Mouse (Mus musculus) midbrain, embryonic 15.5 days (tissue): Measurements from ENCODE around the gene Tfeb. TPM values are rescaled to one million over a fixed set of nuclear protein-coding genes. Genes with fewer than 3 reads are reported as not detected.

Source experiments
- ATAC-seq: fragments of 200-750 bp; cut with Nextera tagmentation; replicated peaks from 2 replicates; pipeline ENCODE4 v1.8.0; 2017; ENCODE audit warnings: moderate TSS enrichment
- H3K27ac ChIP-seq: fragments of 300-500 bp; sonication (generic); 2 replicates; pipeline ENCODE4 v1.5.1; 2015; ENCODE audit warnings: mild to moderate bottlenecking, inconsistent platforms
- H3K27me3 ChIP-seq: fragments of 300-500 bp; sonication (generic); replicated peaks from 2 replicates; pipeline ENCODE4 v1.6.1; 2015; ENCODE audit warnings: inconsistent platforms
- H3K36me3 ChIP-seq: fragments of 300-500 bp; sonication (generic); replicated peaks from 2 replicates; pipeline ENCODE4 v1.6.1; 2015; ENCODE audit warnings: inconsistent platforms
- H3K4me1 ChIP-seq: fragments of 300-500 bp; sonication (generic); 2 replicates; pipeline ENCODE4 v1.6.1; 2015; ENCODE audit warnings: inconsistent platforms
- H3K4me2 ChIP-seq: fragments of 300-500 bp; sonication (generic); 2 replicates; pipeline ENCODE4 v1.6.1; 2015; ENCODE audit warnings: inconsistent platforms, mild to moderate bottlenecking, moderate library complexity
- H3K4me3 ChIP-seq: fragments of 300-500 bp; sonication (generic); 2 replicates; pipeline ENCODE4 v1.5.1; 2015; ENCODE audit warnings: mild to moderate bottlenecking, inconsistent platforms
- H3K9ac ChIP-seq: fragments of 300-500 bp; sonication (generic); 2 replicates; pipeline ENCODE4 v1.6.1; 2015; ENCODE audit warnings: mild to moderate bottlenecking, inconsistent platforms
- H3K9me3 ChIP-seq: fragments of 300-500 bp; sonication (generic); 2 replicates; pipeline ENCODE4 v1.6.1; 2016; ENCODE audit warnings: inconsistent platforms
- WGBS: fragments of 180-500 bp; shearing (Covaris S2); methylation state at CpG from one replicate; pipeline ENCODE4 v1.1.7; 2015; ENCODE audit warnings: mixed read lengths; 5-methylcytosine and 5-hydroxymethylcytosine counted together
- polyA plus RNA-seq: library from polyadenylated mRNA; unstranded; fragments of >200 nt; fragmentation: Nextera tagmentation; extraction: Ambion mirVana; gene quantifications from 2 replicates; pipeline ENCODE4 v1.2.1, GENCODE M21; 2015

The Tfeb gene
- polyA plus RNA-seq, 1 experiment from 2014 or later, result 3.2 TPM

GRCm38 (mm10) chr17:47762518-47763340, 25.9 kb downstream of the Tfeb start:
- H3K27ac ChIP-seq, result peak overlapping the region; percentile 60
- ATAC-seq, result peak; percentile 86; the same call in 1 of the 2 replicates
- no peak overlapping the region for H3K4me3 ChIP-seq
- H3K27me3 ChIP-seq, result no peaks in the 10 kb centered on the region
- peaks cover 6% of the 10 kb centered on the region for H3K4me1 ChIP-seq
- no peaks in the 10 kb centered on the region for H3K36me3 ChIP-seq
- no peaks in the 10 kb centered on the region for H3K9me3 ChIP-seq
- WGBS, result 73% methylated on average over 13 of the region's 13 CpGs
- no peak overlapping the region for H3K4me2 ChIP-seq
- H3K9ac ChIP-seq, result no peak overlapping the region

DNA sequence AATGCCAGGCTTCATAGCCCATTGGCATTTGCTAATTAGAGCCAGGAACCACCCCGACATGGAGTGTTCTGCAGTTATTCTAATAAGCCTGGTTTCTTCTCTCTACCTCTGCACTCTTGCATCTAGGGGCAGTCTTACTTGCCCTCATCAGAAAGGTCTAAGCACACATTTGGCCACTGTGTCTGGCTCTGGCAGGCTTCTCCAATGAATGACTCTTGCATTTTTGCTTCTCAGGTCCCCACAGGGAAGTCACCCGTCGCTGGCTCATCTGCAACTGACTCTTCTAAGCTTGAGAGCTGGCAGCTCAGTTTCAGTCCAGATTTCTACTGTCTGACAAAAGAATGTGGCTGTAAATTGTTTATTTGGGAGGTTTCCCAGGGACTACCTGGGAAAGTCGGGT, 29.2 kb downstream of the Tfeb start:
- 83% methylated on average over 4 of the region's 4 CpGs for WGBS
- Histone ChIP-seq H3K36me3 (no peaks in the 10 kb centered on the region), H3K9ac (no peak overlapping the region)

GRCm38 (mm10) chr17:47766407-47767043, 29.7 kb downstream of the Tfeb start:
- Histone ChIP-seq H3K27me3 (no peaks in the 10 kb centered on the region), H3K9ac (no peak overlapping the region), H3K4me3 (no peak overlapping the region), H3K4me2 (no peak overlapping the region), H3K36me3 (no peaks in the 10 kb centered on the region), H3K4me1 (peaks cover 6% of the 10 kb centered on the region), H3K27ac (no peak overlapping the region), H3K9me3 (no peaks in the 10 kb centered on the region)
- ATAC-seq, result no peak
- 85% methylated on average over 6 of the region's 6 CpGs for WGBS

More for the DNA sequence above, 29.2 kb downstream of the Tfeb start:
- no peak for ATAC-seq
- Histone ChIP-seq H3K9me3 (no peaks in the 10 kb centered on the region), H3K27me3 (no peaks in the 10 kb centered on the region), H3K4me3 (no peak overlapping the region), H3K4me2 (no peak overlapping the region), H3K27ac (no peak overlapping the region), H3K4me1 (peaks cover 6% of the 10 kb centered on the region)

DNA sequence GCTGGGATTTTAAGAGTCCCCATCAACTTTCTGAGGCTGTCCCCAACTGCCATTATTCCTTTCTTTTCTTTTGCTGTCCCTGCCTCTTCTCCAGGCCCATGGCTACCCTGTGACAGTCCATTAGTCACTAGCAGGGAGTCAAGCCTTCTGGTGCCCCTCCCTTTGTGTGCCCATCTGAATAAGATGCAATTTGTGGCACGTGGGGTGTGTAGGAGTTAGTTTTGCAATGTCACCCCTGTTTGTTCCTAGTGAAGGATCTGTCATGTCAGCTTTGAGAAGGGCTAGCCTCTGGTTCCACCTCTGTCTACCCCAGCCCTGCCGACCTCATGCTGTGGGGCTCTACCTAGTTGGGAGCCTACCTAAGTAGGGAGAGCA, 30.2 kb downstream of the Tfeb start:
- H3K4me2 ChIP-seq, result no peak overlapping the region

DNA sequence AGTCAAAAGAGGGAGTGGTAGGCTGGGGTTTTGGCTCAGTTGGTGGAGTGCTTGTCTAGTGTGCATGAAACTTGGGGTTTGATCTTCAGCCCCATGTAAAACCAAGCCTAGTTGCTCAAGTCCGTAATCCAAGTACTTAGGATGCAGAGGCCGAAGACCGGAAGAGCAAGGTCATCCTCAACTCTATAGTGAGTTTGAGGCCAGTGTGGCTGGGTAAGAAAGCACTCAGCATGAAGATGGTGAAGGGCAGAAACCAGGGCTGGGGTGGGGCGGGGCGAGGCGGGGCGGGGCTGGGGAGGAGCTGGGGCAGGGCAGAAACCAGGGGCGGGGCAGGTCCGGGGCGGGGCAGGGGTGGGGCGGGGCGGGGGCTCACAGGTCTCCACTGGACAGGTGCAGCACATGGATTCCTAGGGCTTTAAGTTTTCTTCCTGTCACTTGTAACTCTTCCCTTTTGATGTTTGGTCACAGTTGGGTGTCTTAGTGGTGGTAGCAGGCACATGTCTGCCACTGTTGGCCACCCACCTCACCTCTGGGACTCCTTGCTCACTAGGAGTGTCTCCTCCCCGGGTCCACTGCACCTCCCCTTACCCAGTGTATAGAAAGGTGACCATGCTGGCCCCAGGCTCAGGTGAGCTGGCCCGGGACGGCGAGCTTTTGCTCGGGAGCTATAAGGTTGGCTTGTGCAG, 30.8 kb downstream of the Tfeb start:
- no peak overlapping the region for H3K4me2 ChIP-seq
- H3K4me1 ChIP-seq, result peaks cover 2% of the 10 kb centered on the region
- WGBS, result 55% methylated on average over 14 of the region's 17 CpGs
- no peak overlapping the region for H3K9ac ChIP-seq
- no peak overlapping the region for H3K27ac ChIP-seq
- H3K9me3 ChIP-seq, result no peaks in the 10 kb centered on the region; the same call in 1 of the 2 replicates
- H3K36me3 ChIP-seq, result no peaks in the 10 kb centered on the region
- H3K4me3 ChIP-seq, result no peak overlapping the region
- no peak for ATAC-seq
- H3K27me3 ChIP-seq, result no peaks in the 10 kb centered on the region

More for the DNA sequence above, 30.2 kb downstream of the Tfeb start:
- Histone ChIP-seq H3K9ac (no peak overlapping the region), H3K27ac (no peak overlapping the region), H3K9me3 (no peaks in the 10 kb centered on the region; the same call in 1 of the 2 replicates), H3K4me3 (no peak overlapping the region), H3K27me3 (no peaks in the 10 kb centered on the region), H3K4me1 (peaks cover 6% of the 10 kb centered on the region), H3K36me3 (no peaks in the 10 kb centered on the region)
- 70% methylated on average over 2 of the region's 2 CpGs for WGBS
- ATAC-seq, result no peak

DNA sequence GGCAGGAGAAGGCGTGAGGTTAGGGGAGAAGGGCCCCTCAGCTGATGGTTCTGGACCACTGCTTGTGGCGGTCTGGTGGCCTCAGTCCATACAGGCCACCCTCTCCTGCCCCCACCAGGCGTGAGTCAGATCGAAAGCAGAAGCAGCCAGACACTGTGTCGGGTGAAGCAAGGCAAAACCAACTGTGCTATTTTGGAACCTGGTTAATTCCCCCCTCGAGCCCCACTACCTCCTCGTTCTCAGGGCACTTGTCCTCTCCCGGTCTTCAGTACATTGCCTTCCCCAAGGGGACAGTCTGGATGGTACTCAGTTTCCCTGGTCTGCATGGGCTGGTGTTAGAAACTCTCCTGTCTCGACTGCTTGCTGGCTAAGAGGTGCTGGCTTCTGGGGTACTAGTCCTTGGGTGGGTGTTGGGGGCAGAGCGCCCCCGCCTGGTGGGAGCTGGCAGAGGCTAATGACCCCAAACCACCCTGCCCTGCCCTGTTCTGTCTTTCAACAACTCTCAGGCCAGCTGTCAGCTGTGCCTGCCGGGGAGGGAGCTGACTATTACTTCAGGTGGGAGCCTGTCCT, 32.0 kb downstream of the Tfeb start:
- Histone ChIP-seq H3K9ac (no peak overlapping the region), H3K4me2 (no peak overlapping the region), H3K4me3 (no peak overlapping the region), H3K9me3 (no peaks in the 10 kb centered on the region; the same call in 1 of the 2 replicates), H3K36me3 (no peaks in the 10 kb centered on the region), H3K27me3 (no peaks in the 10 kb centered on the region), H3K27ac (no peak overlapping the region), H3K4me1 (no peaks in the 10 kb centered on the region)
- no peak for ATAC-seq
- WGBS, result 55% methylated on average over 12 of the region's 12 CpGs

DNA sequence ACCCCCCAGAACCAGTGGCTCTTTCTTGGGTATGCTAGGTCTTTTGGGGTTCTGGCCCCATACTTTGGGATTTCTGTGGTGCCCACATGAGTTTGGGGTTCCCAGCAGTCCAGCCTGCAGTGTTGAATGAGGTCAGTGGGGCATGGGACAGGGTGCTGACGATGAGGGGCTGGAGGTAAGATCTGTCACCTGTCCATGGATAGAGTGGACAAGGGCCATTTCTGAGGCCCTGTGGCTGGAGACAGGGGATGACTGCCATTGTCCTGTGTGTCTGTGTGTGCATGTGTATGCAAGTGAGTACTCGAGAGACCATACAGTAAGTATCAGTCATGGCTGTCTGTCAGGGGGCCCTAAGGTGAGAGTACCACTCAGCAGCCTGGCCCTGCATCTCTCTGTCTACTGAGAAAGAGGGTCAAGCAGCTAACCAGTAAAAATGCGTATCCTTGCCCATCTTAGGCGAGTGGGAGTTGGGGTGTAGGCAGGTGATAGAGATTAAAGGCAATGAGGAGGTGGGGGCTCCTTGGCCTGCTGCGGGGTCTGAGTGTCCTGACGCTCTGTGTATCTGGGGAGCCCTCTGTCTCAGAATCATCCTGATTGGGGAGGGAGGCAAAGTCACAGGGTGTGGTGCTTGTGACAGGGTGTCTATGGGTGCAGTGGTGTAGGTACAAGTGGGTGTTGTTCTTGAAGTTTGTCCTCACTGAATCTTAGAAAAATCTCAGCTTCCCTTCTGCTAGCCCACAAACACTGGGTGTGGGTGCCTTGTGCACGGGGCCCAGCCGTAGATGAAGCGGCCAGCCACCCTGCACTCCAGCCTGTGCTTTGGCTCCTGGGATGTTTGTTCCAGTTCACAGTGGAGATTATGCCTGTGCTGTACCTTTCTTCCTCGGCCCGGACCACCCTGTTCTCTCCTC, 32.8 kb downstream of the Tfeb start:
- 85% methylated on average over 11 of the region's 11 CpGs for WGBS

DNA sequence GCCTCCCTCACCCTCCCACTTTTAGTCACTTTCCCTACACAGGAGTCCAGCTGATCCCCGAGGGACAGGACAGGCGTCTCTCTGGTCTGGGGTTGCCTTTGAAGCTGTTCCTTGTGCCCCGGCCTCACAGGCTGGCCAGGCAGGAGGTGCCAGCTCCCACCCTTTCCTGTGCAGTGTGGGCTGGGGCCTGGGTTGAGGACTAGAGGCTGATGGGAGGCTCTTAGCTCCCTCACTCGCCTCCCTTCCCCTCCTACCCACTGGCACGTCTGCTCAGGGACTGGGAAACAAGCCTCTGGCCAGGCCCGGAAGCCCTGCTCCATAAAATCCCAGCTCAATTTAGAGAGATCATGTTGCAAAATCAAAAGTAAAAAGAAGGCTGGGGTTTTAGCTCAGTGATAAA, 36.8 kb downstream of the Tfeb start:
- Histone ChIP-seq H3K4me1 (no peaks in the 10 kb centered on the region), H3K27me3 (no peaks in the 10 kb centered on the region), H3K27ac (no peak overlapping the region), H3K9ac (no peak overlapping the region), H3K9me3 (no peaks in the 10 kb centered on the region; the same call in 1 of the 2 replicates), H3K4me3 (no peak overlapping the region), H3K36me3 (no peaks in the 10 kb centered on the region), H3K4me2 (no peak overlapping the region)
- 67% methylated on average over 6 of the region's 6 CpGs for WGBS
- ATAC-seq, result no peak

More for the DNA sequence above, 32.8 kb downstream of the Tfeb start:
- no peak overlapping the region for H3K9ac ChIP-seq
- no peaks in the 10 kb centered on the region for H3K36me3 ChIP-seq
- no peak overlapping the region for H3K4me3 ChIP-seq
- no peaks in the 10 kb centered on the region; the same call in 1 of the 2 replicates for H3K9me3 ChIP-seq
- no peak for ATAC-seq
- no peaks in the 10 kb centered on the region for H3K27me3 ChIP-seq
- H3K4me2 ChIP-seq, result no peak overlapping the region
- H3K4me1 ChIP-seq, result no peaks in the 10 kb centered on the region
- H3K27ac ChIP-seq, result no peak overlapping the region

- Histone ChIP-seq H3K9me3 (no peaks in the 10 kb centered on the region), H3K27me3 (no peaks in the 10 kb centered on the region), H3K36me3 (no peaks in the 10 kb centered on the region), H3K4me1 (no peaks in the 10 kb centered on the region), H3K9ac (no peak overlapping the region), H3K4me2 (no peak overlapping the region), H3K27ac (no peak overlapping the region), H3K4me3 (no peak overlapping the region)
- no peak for ATAC-seq
- WGBS, result 74% methylated on average over 2 of the region's 2 CpGs
Observed at GRCm38 (mm10) chr17:47777141-47777540, 40.3 kb downstream of the Tfeb start.

- Histone ChIP-seq H3K9ac (no peak overlapping the region), H3K27ac (no peak overlapping the region), H3K9me3 (no peaks in the 10 kb centered on the region), H3K4me1 (no peaks in the 10 kb centered on the region), H3K36me3 (no peaks in the 10 kb centered on the region), H3K27me3 (no peaks in the 10 kb centered on the region), H3K4me2 (no peak overlapping the region), H3K4me3 (no peak overlapping the region)
- 84% methylated on average over 10 of the region's 10 CpGs for WGBS
- no peak for ATAC-seq
Observed at GRCm38 (mm10) chr17:47780470-47780869, 43.6 kb downstream of the Tfeb start.

GRCm38 (mm10) chr17:47782486-47782885, 45.7 kb downstream of the Tfeb start:
- no peak for ATAC-seq
- Histone ChIP-seq H3K27me3 (no peaks in the 10 kb centered on the region), H3K9me3 (no peaks in the 10 kb centered on the region), H3K9ac (no peak overlapping the region), H3K4me3 (no peak overlapping the region), H3K4me2 (no peak overlapping the region), H3K4me1 (no peaks in the 10 kb centered on the region), H3K27ac (no peak overlapping the region), H3K36me3 (no peaks in the 10 kb centered on the region)
- 84% methylated on average over 3 of the region's 3 CpGs for WGBS
